Mouse (Mus musculus) testis, adult 2 months (tissue): ENCODE results near the gene Cfap100. TPM values are rescaled to one million over a fixed set of nuclear protein-coding genes. Genes with fewer than 3 reads are reported as not detected.

Source experiments
- H3K27ac ChIP-seq: fragments of 200-500 bp; 2 replicates; pipeline ENCODE4 v1.5.1; 2012; ENCODE audit warnings: low read depth, low read length; ENCODE audit not compliant: control insufficient read depth, insufficient read depth
- H3K27me3 ChIP-seq: fragments of 200-500 bp; 2 replicates; pipeline ENCODE4 v1.6.1; 2012; ENCODE audit warnings: mild to moderate bottlenecking, low read length, moderate library complexity; ENCODE audit not compliant: control insufficient read depth, insufficient read depth
- H3K36me3 ChIP-seq: fragments of 200-500 bp; 2 replicates; pipeline ENCODE4 v1.6.1; 2012; ENCODE audit warnings: mild to moderate bottlenecking, low read length; ENCODE audit not compliant: control insufficient read depth, insufficient read depth
- H3K4me1 ChIP-seq: fragments of 200-500 bp; 2 replicates; pipeline ENCODE4 v1.6.1; 2012; ENCODE audit warnings: low read length; ENCODE audit not compliant: control insufficient read depth, insufficient read depth
- H3K4me3 ChIP-seq: fragments of 200-500 bp; 2 replicates; pipeline ENCODE4 v1.5.1; 2012; ENCODE audit warnings: low read depth, mild to moderate bottlenecking, low read length, moderate library complexity, mixed read lengths; ENCODE audit not compliant: control insufficient read depth
- CTCF ChIP-seq: fragments of 200-500 bp; IDR thresholded peaks from 2 replicates; pipeline ENCODE4 v1.5.1; 2012; ENCODE audit warnings: low read depth, mild to moderate bottlenecking, inconsistent platforms, low read length, moderate library complexity; ENCODE audit not compliant: control insufficient read depth, insufficient read depth, insufficient replicate concordance
- POLR2A ChIP-seq: fragments of 200-500 bp; IDR thresholded peaks from 2 replicates; pipeline ENCODE4 v1.6.1; 2012; ENCODE audit warnings: low read depth, mild to moderate bottlenecking, inconsistent platforms, low read length, moderate library complexity; ENCODE audit not compliant: control insufficient read depth
- polyA plus RNA-seq: library from polyadenylated mRNA; depleted of rRNA; stranded (reverse); fragments of >200 nt; gene quantifications from 2 replicates; pipeline ENCODE4 v1.2.3, GENCODE M21; 2012

Gene Cfap100
- polyA plus RNA-seq, 1 experiment = 65.0 TPM

GRCm38 (mm10) chr6:90472697-90473096 lies 44.1 kb upstream of the Cfap100 start:
- no peak for TF ChIP-seq CTCF
- TF ChIP-seq POLR2A = no peak
- Histone ChIP-seq H3K36me3 (no peaks in the 10 kb centered on the region), H3K27ac (no peak overlapping the region), H3K27me3 (no peaks in the 10 kb centered on the region), H3K4me1 (no peaks in the 10 kb centered on the region; the same call in 1 of the 2 replicates), H3K4me3 (no peak overlapping the region)

- TF ChIP-seq POLR2A (no peak), CTCF (no peak)
- H3K4me3 ChIP-seq = no peak overlapping the region
- H3K27me3 ChIP-seq = no peaks in the 10 kb centered on the region
- peak overlapping the region; percentile 50; the same call in 1 of the 2 replicates for H3K27ac ChIP-seq
- no peaks in the 10 kb centered on the region; the same call in 1 of the 2 replicates for H3K4me1 ChIP-seq
- H3K36me3 ChIP-seq = no peaks in the 10 kb centered on the region
These were observed 43.5 kb upstream of the Cfap100 start for GRCm38 (mm10) chr6:90472079-90472478.

- Histone ChIP-seq H3K4me1 (no peaks in the 10 kb centered on the region; the same call in 1 of the 2 replicates), H3K4me3 (no peak overlapping the region), H3K36me3 (no peaks in the 10 kb centered on the region), H3K27ac (peak overlapping the region; percentile 50; the same call in 1 of the 2 replicates), H3K27me3 (no peaks in the 10 kb centered on the region)
- TF ChIP-seq POLR2A (no peak), CTCF (no peak)
These were observed 42.4 kb upstream of the Cfap100 start for GRCm38 (mm10) chr6:90470947-90471541.

- Histone ChIP-seq H3K27ac (no peak overlapping the region), H3K4me3 (no peak overlapping the region), H3K27me3 (no peaks in the 10 kb centered on the region), H3K4me1 (peaks cover 1% of the 10 kb centered on the region; the same call in 1 of the 2 replicates), H3K36me3 (no peaks in the 10 kb centered on the region)
- TF ChIP-seq CTCF = no peak
- TF ChIP-seq POLR2A = no peak
These were observed 41.7 kb upstream of the Cfap100 start for GRCm38 (mm10) chr6:90470255-90470654.

- no peaks in the 10 kb centered on the region for H3K36me3 ChIP-seq
- no peak overlapping the region for H3K27ac ChIP-seq
- no peak for TF ChIP-seq CTCF
- TF ChIP-seq POLR2A = no peak
- H3K4me1 ChIP-seq = peaks cover 5% of the 10 kb centered on the region; the same call in 1 of the 2 replicates
- H3K4me3 ChIP-seq = no peak overlapping the region
- H3K27me3 ChIP-seq = no peaks in the 10 kb centered on the region
These were observed 40.4 kb upstream of the Cfap100 start for GRCm38 (mm10) chr6:90469041-90469440.

GRCm38 (mm10) chr6:90468216-90468615 lies 39.6 kb upstream of the Cfap100 start:
- TF ChIP-seq CTCF (no peak), POLR2A (no peak)
- Histone ChIP-seq H3K4me1 (peaks cover 10% of the 10 kb centered on the region), H3K27ac (no peak overlapping the region), H3K27me3 (no peaks in the 10 kb centered on the region), H3K4me3 (no peak overlapping the region), H3K36me3 (no peaks in the 10 kb centered on the region)

- TF ChIP-seq POLR2A (no peak), CTCF (no peak)
- Histone ChIP-seq H3K4me3 (no peak overlapping the region), H3K27ac (peak overlapping the region; percentile 68), H3K36me3 (no peaks in the 10 kb centered on the region), H3K27me3 (no peaks in the 10 kb centered on the region), H3K4me1 (peaks cover 20% of the 10 kb centered on the region)
These were observed 38.3 kb upstream of the Cfap100 start for GRCm38 (mm10) chr6:90466847-90467410.

GRCm38 (mm10) chr6:90466079-90466478 lies 37.5 kb upstream of the Cfap100 start:
- TF ChIP-seq POLR2A (no peak), CTCF (no peak)
- peak overlapping the region; percentile 68 for H3K27ac ChIP-seq
- no peaks in the 10 kb centered on the region for H3K27me3 ChIP-seq
- no peak overlapping the region for H3K4me3 ChIP-seq
- peaks cover 24% of the 10 kb centered on the region for H3K4me1 ChIP-seq
- no peaks in the 10 kb centered on the region for H3K36me3 ChIP-seq
